Mouse (Mus musculus): ENCODE measurements around the gene Ankrd35.
"Not testable (repeated sequence)": the region's sequence is repeated elsewhere in the genome, so short reads cannot be mapped to it uniquely, and the experiment has no call there.

Gene Ankrd35

GRCm38 (mm10) chr3:96706217-96706616 is 36.3 kb downstream of the Ankrd35 start:
- no peak for DNase-seq (ENCODE audit: low spot score in 2 of 2)

- DNase-seq (ENCODE audit: low spot score in 2 of 2): no peak
Measured at GRCm38 (mm10) chr3:96706984-96707383, 37.1 kb downstream of the Ankrd35 start.

GRCm38 (mm10) chr3:96707903-96708683 is 38.2 kb downstream of the Ankrd35 start, which contains the start of gene Nudt17:
Nudt17 (minus strand) TSS chr3:96708562.
- peak; percentile 65 to 76 for DNase-seq (ENCODE audit: low spot score in 2 of 2)

- DNase-seq (ENCODE audit: low spot score in 2 of 2): no peak
Measured at GRCm38 (mm10) chr3:96708684-96709064, 38.7 kb downstream of the Ankrd35 start.

GRCm38 (mm10) chr3:96714286-96714685 is 44.4 kb downstream of the Ankrd35 start:
- DNase-seq (ENCODE audit: low spot score in 2 of 2): no peak

- DNase-seq (ENCODE audit: low spot score in 2 of 2): no peak
Measured at GRCm38 (mm10) chr3:96715854-96716253, 45.9 kb downstream of the Ankrd35 start.

GRCm38 (mm10) chr3:96719173-96719572 is 49.2 kb downstream of the Ankrd35 start:
- no peak for DNase-seq (ENCODE audit: low spot score in 2 of 2)

- DNase-seq (ENCODE audit: low spot score in 2 of 2): peak; percentile 89 to 90
Measured at GRCm38 (mm10) chr3:96727343-96727827, 57.5 kb downstream of the Ankrd35 start, which contains the start of the genes Polr3c and Rnf115. Polr3c (minus strand) TSS chr3:96727628. Rnf115 (plus strand) TSS chr3:96727664.

- no peak for DNase-seq (ENCODE audit: low spot score in 2 of 2)
Measured at GRCm38 (mm10) chr3:96727828-96728633, 58.1 kb downstream of the Ankrd35 start.

GRCm38 (mm10) chr3:96728634-96729402 is 58.9 kb downstream of the Ankrd35 start:
- DNase-seq (ENCODE audit: low spot score in 2 of 2): no peak

GRCm38 (mm10) chr3:96729403-96729784 is 59.5 kb downstream of the Ankrd35 start:
- no peak for DNase-seq (ENCODE audit: low spot score in 2 of 2)

GRCm38 (mm10) chr3:96730785-96731184 is 60.9 kb downstream of the Ankrd35 start:
- no peak for DNase-seq (ENCODE audit: low spot score in 2 of 2)

GRCm38 (mm10) chr3:96733984-96734383 is 64.1 kb downstream of the Ankrd35 start:
- no peak for DNase-seq (ENCODE audit: low spot score in 2 of 2)

GRCm38 (mm10) chr3:96735200-96735599 is 65.3 kb downstream of the Ankrd35 start:
- no peak for DNase-seq (ENCODE audit: low spot score in 2 of 2)

GRCm38 (mm10) chr3:96737013-96737740 is 67.2 kb downstream of the Ankrd35 start:
- no peak for DNase-seq (ENCODE audit: low spot score in 2 of 2)

- DNase-seq (ENCODE audit: low spot score in 2 of 2): no peak
Measured at GRCm38 (mm10) chr3:96737995-96738394, 68.1 kb downstream of the Ankrd35 start.

GRCm38 (mm10) chr3:96740279-96740678 is 70.3 kb downstream of the Ankrd35 start:
- DNase-seq (ENCODE audit: low spot score in 2 of 2): not testable (repeated sequence)

Measured in frontal cortex, postnatal 25 days (tissue).